Mouse (Mus musculus) monocyte, adult 59 days (primary cell): ENCODE results near the gene Aplp2. TPM values are rescaled to one million over a fixed set of nuclear protein-coding genes. Genes with fewer than 3 reads are reported as not detected.

Source experiments
- total RNA-seq, 2 experiments: library from RNA; stranded (reverse); gene quantifications; one replicate each; pipeline ENCODE4 v1.2.4; 2023

Aplp2 gene
- 100 to 1,000 TPM; 153 to 159 TPM for total RNA-seq

DNA sequence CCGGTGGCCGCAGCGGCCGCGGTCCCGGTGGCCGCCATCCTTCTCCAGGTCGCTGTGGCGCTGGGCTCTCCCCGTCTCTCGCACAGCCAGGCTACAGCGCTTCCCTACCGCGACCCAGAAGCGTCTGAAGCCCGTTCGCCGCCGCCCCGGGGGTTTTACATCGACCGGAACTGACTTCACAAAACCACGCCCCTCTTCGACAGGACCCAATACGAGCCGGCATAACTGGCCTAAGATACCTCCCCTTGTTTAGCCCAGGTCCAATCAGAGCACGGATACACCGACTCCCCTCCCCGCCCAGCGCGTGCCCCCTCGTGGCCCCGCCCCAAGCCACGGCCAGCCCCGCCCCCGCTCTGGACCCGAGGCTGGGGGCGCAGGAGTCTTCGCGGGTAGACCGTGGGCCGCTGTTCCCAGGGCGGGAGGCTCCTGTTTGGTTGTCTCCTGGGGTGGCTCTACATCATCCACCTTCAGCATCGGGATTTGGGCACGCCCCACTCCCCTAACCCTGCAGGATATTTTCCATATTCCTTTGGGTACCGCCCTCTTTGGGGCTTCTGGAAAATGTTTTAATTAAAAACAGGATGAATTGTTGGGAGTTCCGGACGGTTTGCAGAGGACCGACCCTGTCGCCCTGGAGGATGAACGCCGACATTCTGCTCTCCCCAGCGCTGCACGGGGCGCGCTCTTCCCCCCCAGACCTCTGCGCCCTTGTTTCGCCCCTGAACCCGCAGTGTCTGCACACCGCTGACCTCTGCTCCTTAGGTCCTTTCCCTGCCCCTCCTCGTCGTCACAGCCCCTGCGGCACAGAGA lies at the start of gene Aplp2:
Gene Aplp2, minus strand, starts transcription at position 126 of the 810 bp plus-strand sequence.

DNA sequence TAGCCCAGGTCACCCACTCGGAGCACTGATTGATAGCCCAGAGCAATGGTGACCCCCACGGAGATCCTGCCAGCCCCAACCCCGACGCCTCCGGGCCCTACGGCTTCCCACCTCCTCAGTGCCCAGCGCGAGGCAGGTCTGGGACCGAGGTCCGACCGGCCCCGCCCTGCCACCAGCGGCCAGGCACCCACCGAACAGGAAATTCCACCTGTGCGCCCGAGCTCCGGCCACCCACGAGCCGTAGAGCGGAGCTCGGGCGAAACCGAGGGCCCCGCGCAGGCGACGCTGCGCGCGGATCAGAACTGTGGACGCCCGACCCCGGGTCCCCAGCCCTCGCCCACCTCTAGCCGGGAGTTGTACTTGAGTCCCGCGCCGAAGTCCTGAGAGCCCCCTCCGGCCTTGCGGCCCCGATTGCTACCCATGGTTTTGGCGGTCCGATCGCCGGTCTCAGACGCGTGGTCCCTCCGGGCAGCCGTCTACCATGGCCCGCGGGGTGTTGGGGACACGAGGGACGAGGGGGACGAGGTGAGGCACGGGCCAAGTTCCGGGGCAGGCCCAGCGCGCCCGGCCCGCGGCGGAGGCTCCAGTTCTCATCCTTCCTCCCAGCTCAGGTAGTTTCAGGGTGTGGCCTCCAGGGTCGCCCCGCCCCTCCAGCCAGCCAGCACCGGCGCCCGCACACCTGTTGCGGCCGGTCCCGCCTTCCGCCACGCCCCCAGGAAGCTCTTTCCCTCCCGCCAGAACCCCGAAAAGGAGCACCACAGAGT lies 80.2 kb downstream of the Aplp2 start, which contains the start of gene St14:
Gene St14, minus strand, starts transcription at position 649 of the 764 bp plus-strand sequence.

Other genes starting within 250 kb of the Aplp2 start
- gene Zbtb44, start 181.2 kb downstream of the Aplp2 start, total RNA-seq = 10 to 100 TPM; 37.0 to 41.3 TPM
- 1 to 10 TPM; 2.4 to 2.5 TPM for gene St14, start 80.0 kb downstream of the Aplp2 start, total RNA-seq
- 10 to 100 TPM; 12.7 to 17.4 TPM for gene Prdm10, start 68.7 kb upstream of the Aplp2 start, total RNA-seq
- 10 to 100 TPM; 31.9 to 33.6 TPM for gene Nfrkb, start 174.4 kb upstream of the Aplp2 start, total RNA-seq